22 mouse cellular contexts compared by ENCODE assay signal in genomic region chr4:145209690-145210088, GRCm38 (mm10). TPM values are rescaled to one million over a fixed set of nuclear protein-coding genes. Genes with fewer than 3 reads are reported as not detected.
A peak's percentile ranks its signal among the peaks of the same experiment; 100 is the strongest.
DNase-seq lines count a peak whose midpoint lies in the region; ATAC-seq and TF ChIP-seq lines count a peak whose summit lies in the region.
"Had no signal": no experiment of that assay in that cellular context is flagged by ENCODE, and none has a peak within 500 bp of the region (broad histone marks: within the 10 kb centered on the region; RNA-seq: fewer than 3 reads in every experiment).

No protein-coding gene starts in this region.

- intact Hi-C loops in gastrocnemius, adult 2 months (cut with DNase I): no loop called here
- intact Hi-C loops in gastrocnemius, postnatal 14 days (cut with DNase I; ENCODE audit: low total_unique reads): no loop called here

- H3K4me3 ChIP-seq in gastrocnemius, adult 2 months: no peak overlapping the region
- H3K4me3 ChIP-seq in E14TG2a.4 (replicated peaks; ENCODE audit: low read length): peak overlapping the region; percentile 27
- H3K4me3 ChIP-seq in forebrain, postnatal 0 days (ENCODE audit: low read depth, low read length): no peak overlapping the region
- H3K4me3 ChIP-seq: embryonic facial prominence, embryonic 12.5 days; forebrain, embryonic 13.5 days; heart, embryonic 12.5 days; liver, embryonic 13.5 days had no signal

- H3K4me2 ChIP-seq in forebrain, postnatal 0 days (ENCODE audit: low read depth): no peak overlapping the region
- H3K4me2 ChIP-seq: embryonic facial prominence, embryonic 12.5 days; forebrain, embryonic 13.5 days; heart, embryonic 12.5 days; liver, embryonic 13.5 days had no signal

- no peak overlapping the region for H3K9ac ChIP-seq in forebrain, postnatal 0 days
- H3K9ac ChIP-seq: embryonic facial prominence, embryonic 12.5 days; forebrain, embryonic 13.5 days; heart, embryonic 12.5 days; liver, embryonic 13.5 days had no signal

- no peak for DNase-seq in gastrocnemius, adult 2 months
- no peak for DNase-seq in gastrocnemius, postnatal 14 days
- peak; percentile 84 for DNase-seq in ZHBTc4 (ENCODE audit: low read depth, low spot score)
- no peak for DNase-seq in adrenal gland, postnatal 14 days
- no peak for DNase-seq in kidney, postnatal 4 days
- no peak for DNase-seq in forebrain, postnatal 0 days
- DNase-seq: adrenal gland, adult 8-10 months; cerebellum, adult 18-20 months; cerebellum, postnatal 25 days; gastrocnemius, postnatal 10 days; heart, adult 18-20 months; heart, postnatal 10 days; kidney, adult 9 months; liver, embryonic 13.5 days; lung, adult 2 months; thymus, postnatal 14 days had no signal

- WGBS in forebrain, postnatal 0 days: 35% methylated on average over 5 of the region's 5 CpGs

- H3K4me1 ChIP-seq in E14TG2a.4 (replicated peaks; ENCODE audit: low read depth, low read length): peaks cover 86% of the 10 kb centered on the region
- no peaks in the 10 kb centered on the region for H3K4me1 ChIP-seq in forebrain, postnatal 0 days (ENCODE audit: insufficient read depth)
- H3K4me1 ChIP-seq: forebrain, embryonic 13.5 days had no signal

- 0 out of 2 replicates have a peak, but pooled peaks have one; percentile 2 for ATAC-seq in granulocyte monocyte progenitor cell, adult 5-6 weeks (replicated peaks; ENCODE audit: poor library complexity, severe bottlenecking)
- no peak for ATAC-seq in forebrain, postnatal 0 days
- ATAC-seq: forebrain, embryonic 13.5 days; midbrain, embryonic 16.5 days had no signal

- no peaks in the 10 kb centered on the region for H3K9me3 ChIP-seq in E14TG2a.4 (ENCODE audit: low read length)
- no peaks in the 10 kb centered on the region for H3K9me3 ChIP-seq in forebrain, postnatal 0 days (ENCODE audit: low read length)
- H3K9me3 ChIP-seq: embryonic facial prominence, embryonic 12.5 days; forebrain, embryonic 13.5 days; heart, embryonic 12.5 days; liver, embryonic 13.5 days had no signal

- H3K27me3 ChIP-seq in E14TG2a.4 (ENCODE audit: insufficient read depth, low read length): no peaks in the 10 kb centered on the region
- H3K27me3 ChIP-seq in forebrain, postnatal 0 days (ENCODE audit: insufficient read depth, low read length): no peaks in the 10 kb centered on the region
- H3K27me3 ChIP-seq: embryonic facial prominence, embryonic 12.5 days; forebrain, embryonic 13.5 days; heart, embryonic 12.5 days; liver, embryonic 13.5 days had no signal

- no peak for TF ChIP-seq CTCF in gastrocnemius, adult 2 months (IDR thresholded peaks at IDR 0.05)
- no peak for TF ChIP-seq CTCF in E14TG2a.4 (conservative IDR thresholded peaks at IDR 0.05; ENCODE audit: low read length)
- no peak for TF ChIP-seq CTCF in forebrain, postnatal 0 days (IDR thresholded peaks at IDR 0.05; ENCODE audit: low read depth)

- peak overlapping the region; percentile 66 for H3K27ac ChIP-seq in gastrocnemius, adult 2 months
- no peak overlapping the region for H3K27ac ChIP-seq in forebrain, postnatal 0 days (ENCODE audit: low read depth, low read length)
- H3K27ac ChIP-seq: embryonic facial prominence, embryonic 12.5 days; forebrain, embryonic 13.5 days; liver, embryonic 13.5 days had no signal

- H3K36me3 ChIP-seq in E14TG2a.4 (ENCODE audit: insufficient read depth, low read length): no peaks in the 10 kb centered on the region
- H3K36me3 ChIP-seq in forebrain, postnatal 0 days (ENCODE audit: insufficient read depth): no peaks in the 10 kb centered on the region
- H3K36me3 ChIP-seq: embryonic facial prominence, embryonic 12.5 days; heart, embryonic 12.5 days; liver, embryonic 13.5 days had no signal

RNA-seq across cellular contexts. Expression of gene Vps13d, which starts 14.9 kb away (rescaled TPM):
- total RNA-seq in gastrocnemius, adult 2 months (2021): 10 to 100 TPM; 35.6 to 37.0 TPM
- total RNA-seq in gastrocnemius, postnatal 14 days (2021): 10 to 100 TPM; 22.7 to 25.9 TPM
- 21.4 and 26.1 TPM in 2 replicates for total RNA-seq in granulocyte monocyte progenitor cell, adult 5-6 weeks (2014; fragmentation: Nextera tagmentation)
- total RNA-seq in granulocyte monocyte progenitor cell, adult 5-6 weeks (2017): 37.3 and 41.3 TPM in 2 replicates
- 47.6 and 52.2 TPM in 2 replicates for total RNA-seq in adrenal gland, postnatal 14 days (2021)
- total RNA-seq in forebrain, postnatal 0 days (2014; rRNA removed): 28.3 and 30.8 TPM in 2 replicates
- 6.2 and 6.4 TPM in 2 replicates for polyA plus RNA-seq in forebrain, postnatal 0 days (2015; fragmentation: Nextera tagmentation; extraction: Ambion mirVana)

RNA-seq across cellular contexts. Expression of gene Tnfrsf1b, which starts 37.0 kb away (rescaled TPM):
- 1 to 10 TPM; 2.5 to 3.0 TPM for total RNA-seq in gastrocnemius, adult 2 months (2021)
- 1 to 10 TPM; 2.9 to 4.0 TPM for total RNA-seq in gastrocnemius, postnatal 14 days (2021)
- 41.1 and 42.9 TPM in 2 replicates for total RNA-seq in granulocyte monocyte progenitor cell, adult 5-6 weeks (2014; fragmentation: Nextera tagmentation)
- 33.8 and 37.0 TPM in 2 replicates for total RNA-seq in granulocyte monocyte progenitor cell, adult 5-6 weeks (2017)
- 6.3 and 9.0 TPM in 2 replicates for total RNA-seq in adrenal gland, postnatal 14 days (2021)
- total RNA-seq in forebrain, postnatal 0 days (2014; rRNA removed): 3.7 and 10.7 TPM in 2 replicates
- 1.5 and 2.4 TPM in 2 replicates for polyA plus RNA-seq in forebrain, postnatal 0 days (2015; fragmentation: Nextera tagmentation; extraction: Ambion mirVana)
